Mouse (Mus musculus) CD8-positive naive resting alpha-beta T cell, adult 2 months (primary cell): ENCODE results near the gene Cmtm6.

Source experiments
- DNase-seq, 2 experiments: peaks; one replicate each; pipeline ENCODE4 v3.0.0; 2022; ENCODE audit warnings: low read depth in 2 of 2, low spot score in 2 of 2

Cmtm6 gene

DNA sequence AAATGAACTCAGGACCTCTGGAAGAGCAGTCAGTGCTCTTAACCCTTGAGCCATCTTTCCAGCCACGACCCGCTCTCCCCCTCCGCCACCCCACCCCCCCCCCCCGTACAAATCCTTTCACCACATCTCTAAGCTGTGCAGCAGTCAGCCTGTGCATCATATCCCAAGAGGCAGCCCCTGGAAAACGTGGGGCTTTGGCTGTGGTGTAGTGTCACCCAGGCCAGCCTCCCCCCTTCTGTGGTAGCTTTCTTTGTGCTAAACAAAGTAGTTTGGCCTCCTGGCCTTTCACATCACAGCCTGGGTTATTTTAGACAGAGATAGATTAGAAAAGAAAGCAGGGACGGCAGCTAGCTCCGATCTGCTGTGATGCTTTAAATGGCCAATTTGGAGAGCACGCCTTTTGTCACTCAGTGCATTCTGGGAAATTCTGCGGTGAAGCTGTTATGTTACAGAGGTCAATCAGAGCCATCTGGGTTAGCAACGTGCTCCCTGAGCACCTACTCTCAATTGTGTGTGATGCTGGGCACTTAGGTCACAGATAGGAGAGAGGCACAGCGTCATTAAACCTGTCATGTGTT is 65.6 kb downstream of the Cmtm6 start:
- no peak for DNase-seq

DNA sequence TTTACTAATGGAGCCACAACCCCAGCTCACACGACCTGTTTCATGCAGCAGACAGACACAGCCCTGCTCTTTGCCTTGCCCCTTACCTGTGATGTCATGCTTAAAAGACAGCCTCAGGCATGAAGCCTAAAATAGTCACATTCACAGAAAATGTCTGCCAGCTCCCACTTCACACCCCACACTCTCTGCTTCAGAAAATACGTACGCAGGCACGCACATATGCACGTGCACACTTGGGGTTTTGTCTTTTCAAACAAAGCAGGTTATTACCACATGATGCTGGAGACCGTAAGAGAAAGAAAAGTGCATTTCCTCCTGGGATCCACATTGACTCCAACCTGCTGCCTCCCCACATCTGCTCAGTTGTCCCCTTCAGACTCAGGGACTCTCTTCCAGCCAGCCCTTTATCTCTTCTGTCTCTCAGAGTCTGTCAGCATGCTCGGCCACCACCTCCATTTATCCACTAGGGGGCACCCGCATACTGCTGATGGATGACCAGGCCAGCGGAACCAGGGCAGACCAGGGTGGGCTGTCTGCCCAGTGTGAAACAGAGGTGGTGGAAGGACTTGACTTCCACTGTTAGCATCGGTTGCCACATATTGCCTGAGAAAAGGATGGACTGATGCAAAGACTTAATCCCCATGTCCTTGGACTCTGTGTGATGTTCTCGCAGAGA is 66.6 kb downstream of the Cmtm6 start:
- DNase-seq = peak; percentile 68 to 75

DNA sequence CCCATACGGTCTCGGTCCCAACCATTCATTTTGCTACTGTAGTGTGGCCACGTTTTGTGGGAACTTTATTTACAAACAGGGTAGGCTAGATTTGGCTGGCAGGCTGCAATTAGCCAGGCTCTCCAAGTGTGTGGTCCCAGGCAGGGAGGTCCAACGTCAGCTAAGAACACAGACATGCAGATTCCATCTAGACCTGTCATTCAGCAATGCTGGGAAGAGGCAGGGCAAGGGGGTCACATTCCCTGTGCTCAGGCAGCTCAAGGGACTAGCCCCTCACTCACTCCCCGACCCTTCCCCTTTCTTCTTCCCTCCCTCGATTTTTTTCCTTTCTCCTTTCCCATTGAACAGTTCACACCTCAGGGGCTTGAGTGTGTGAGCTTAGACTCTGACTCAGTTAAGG is 67.9 kb downstream of the Cmtm6 start:
- DNase-seq = no peak
